Mouse (Mus musculus): Measurements from ENCODE around the gene Olfr159.

DNA sequence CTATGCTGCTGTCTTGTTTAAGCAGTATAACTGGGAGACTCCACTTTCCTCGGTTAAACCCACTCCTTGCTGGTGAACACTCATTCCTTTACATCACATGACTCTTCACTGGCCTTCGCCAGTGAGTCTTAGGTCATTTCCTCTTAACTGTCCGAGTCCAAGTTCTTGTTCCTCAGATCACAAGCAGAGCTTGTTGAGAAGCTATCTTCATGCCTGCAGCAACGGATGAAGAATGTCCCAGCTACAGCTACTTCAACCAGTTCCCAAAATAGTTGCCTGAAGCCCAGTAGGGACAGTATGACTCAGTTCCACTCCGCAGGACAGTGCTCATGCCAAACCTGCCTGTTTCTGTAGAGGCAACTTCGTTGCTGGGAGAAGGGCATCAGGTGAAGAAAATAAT, 13.6 kb downstream of the Olfr159 start:
- TF ChIP-seq CHD2 (IDR thresholded peaks at IDR 0.05; ENCODE audit: low read depth, low read length) (no peak), ZNF384 (IDR thresholded peaks at IDR 0.05; ENCODE audit: low read depth, low read length) (no peak), HCFC1 (IDR thresholded peaks at IDR 0.05; ENCODE audit: borderline replicate concordance, insufficient read depth, low read length) (no peak), ZC3H11A (IDR thresholded peaks at IDR 0.05; ENCODE audit: borderline replicate concordance, low read depth, low read length) (no peak), MAFK (IDR thresholded peaks at IDR 0.05; ENCODE audit: insufficient read depth, low read depth, low read length) (no peak)

All from ES-E14 (cell line).